8 mouse cellular contexts compared by ENCODE assay signal in genomic region chr6:85239044-85239489, GRCm38 (mm10). TPM values are rescaled to one million over a fixed set of nuclear protein-coding genes. Genes with fewer than 3 reads are reported as not detected.
DNase-seq lines count a peak whose midpoint lies in the region; ATAC-seq and TF ChIP-seq lines count a peak whose summit lies in the region.
"Had no signal": no experiment of that assay in that cellular context is flagged by ENCODE, and none has a peak within 500 bp of the region (broad histone marks: within the 10 kb centered on the region; RNA-seq: fewer than 3 reads in every experiment).

No protein-coding gene starts in this region.

- 0 out of 2 replicates have a peak, but pooled peaks have one; percentile 41 for ATAC-seq in forebrain, postnatal 0 days
- peak; percentile 71 to 88 for ATAC-seq in hematopoietic stem cell, adult 5-6 weeks (replicated peaks in 1 of 2; ENCODE audit: insufficient read depth in 1 of 2, low FRiP score in 2 of 2, low TSS enrichment in 1 of 2, low read depth in 1 of 2, poor library complexity in 2 of 2, severe bottlenecking in 2 of 2)

- H3K9ac ChIP-seq in forebrain, postnatal 0 days = no peak overlapping the region

- no peaks in the 10 kb centered on the region for H3K36me3 ChIP-seq in forebrain, postnatal 0 days (ENCODE audit: insufficient read depth)

- no peak overlapping the region for H3K4me3 ChIP-seq in forebrain, postnatal 0 days (ENCODE audit: low read depth, low read length)
- H3K4me3 ChIP-seq: myocyte had no signal

- H3K27me3 ChIP-seq in forebrain, postnatal 0 days (ENCODE audit: insufficient read depth, low read length) = no peaks in the 10 kb centered on the region

- H3K9me3 ChIP-seq in forebrain, postnatal 0 days (ENCODE audit: low read length) = no peaks in the 10 kb centered on the region

- intact Hi-C loops in left cerebral cortex, postnatal 25 days (cut with DNase I) = loop anchor here (5.0 kb wide), 3 partner anchors 77 to 158 kb away; partner anchors contain the start of gene Sfxn5

- 13% methylated on average over 4 of the region's 4 CpGs for WGBS in forebrain, postnatal 0 days

- DNase-seq in NIH3T3 (ENCODE audit: low read depth) = peak; percentile 75
- peak; percentile 44 for DNase-seq in cerebellum, adult 11 months
- peak; percentile 74 for DNase-seq in forebrain, postnatal 0 days
- peak; percentile 48 to 57 for DNase-seq in left cerebral cortex, postnatal 25 days (ENCODE audit: low spot score in 2 of 2)
- peak; percentile 77 for DNase-seq in mesoderm, embryonic 11.5 days (ENCODE audit: low read depth, low spot score)
- peak; percentile 10 for DNase-seq in skeletal muscle tissue, adult 2 months (ENCODE audit: low read depth, low spot score)

- TF ChIP-seq CTCF in forebrain, postnatal 0 days (IDR thresholded peaks at IDR 0.05; ENCODE audit: low read depth) = peak; percentile 83

- no peaks in the 10 kb centered on the region for H3K4me1 ChIP-seq in forebrain, postnatal 0 days (ENCODE audit: insufficient read depth)

- H3K4me2 ChIP-seq in forebrain, postnatal 0 days (ENCODE audit: low read depth) = no peak overlapping the region

- no peak overlapping the region for H3K27ac ChIP-seq in forebrain, postnatal 0 days (ENCODE audit: low read depth, low read length)

RNA-seq across cellular contexts. Expression of gene Emx1, which starts 51.8 kb away (rescaled TPM):
- 25.7 and 41.6 TPM in 2 replicates for total RNA-seq in forebrain, postnatal 0 days (2014; rRNA removed)
- 28.8 and 41.0 TPM in 2 replicates for polyA plus RNA-seq in forebrain, postnatal 0 days (2015; fragmentation: Nextera tagmentation; extraction: Ambion mirVana)
- total RNA-seq in hematopoietic stem cell, adult 5-6 weeks (2017) = not detected in 2 replicates
- 10 to 100 TPM; 33.6 to 33.7 TPM for total RNA-seq in left cerebral cortex, postnatal 25 days (2021)
- polyA plus RNA-seq: myocyte had no signal

Comparison
In these comparisons a context has a peak if more than half of its experiments do, and no peak if none do; other contexts are left out.
1. DNase-seq: peak in every context shown above with its lines; median percentile 77 in mesoderm, embryonic 11.5 days; 75 in NIH3T3; 74 in forebrain, postnatal 0 days; 52 in left cerebral cortex, postnatal 25 days; 44 in cerebellum, adult 11 months; 10 in skeletal muscle tissue, adult 2 months.
2. RNA of gene Emx1, which starts 51.8 kb away (total RNA-seq): 33.6 to 33.7 TPM in left cerebral cortex, postnatal 25 days and 25.7 to 41.6 TPM in forebrain, postnatal 0 days; not detected in hematopoietic stem cell, adult 5-6 weeks; every median in the first group is over 10 times any median in the second.